17 mouse cellular contexts compared by ENCODE assay signal in the genomic region with DNA sequence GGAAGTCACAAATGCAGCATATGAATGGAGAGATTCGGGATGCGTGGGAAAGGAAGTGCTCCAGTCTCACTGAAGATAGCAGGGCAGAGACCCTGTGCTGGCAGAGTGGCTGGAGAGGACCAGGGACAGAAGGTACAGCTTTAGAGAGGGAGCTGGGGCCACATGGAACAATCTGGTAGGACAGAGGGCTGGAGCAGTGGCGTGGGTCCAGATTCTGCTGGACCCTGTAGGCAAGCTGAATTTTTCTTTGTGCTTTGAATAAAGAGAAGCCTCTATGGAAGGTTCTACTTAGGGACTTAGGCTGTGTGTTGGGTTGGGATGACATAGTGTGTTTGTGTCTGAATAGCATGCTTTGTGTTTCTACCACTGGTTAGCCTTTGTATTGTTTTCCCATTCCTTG. TPM values are rescaled to one million over a fixed set of nuclear protein-coding genes. Genes with fewer than 3 reads are reported as not detected.
A peak's percentile ranks its signal among the peaks of the same experiment; 100 is the strongest.
DNase-seq lines count a peak whose midpoint lies in the region; ATAC-seq and TF ChIP-seq lines count a peak whose summit lies in the region.
"Had no signal": no experiment of that assay in that cellular context is flagged by ENCODE, and none has a peak within 500 bp of the region (broad histone marks: within the 10 kb centered on the region; RNA-seq: fewer than 3 reads in every experiment).

No protein-coding gene starts in this region.

- no peak for ATAC-seq in midbrain, embryonic 13.5 days
- ATAC-seq in midbrain, postnatal 0 days (ENCODE audit: low FRiP score) = no peak
- no peak for ATAC-seq in hindbrain, postnatal 0 days

- no peaks in the 10 kb centered on the region for H3K36me3 ChIP-seq in midbrain, embryonic 13.5 days
- no peaks in the 10 kb centered on the region for H3K36me3 ChIP-seq in midbrain, postnatal 0 days (ENCODE audit: insufficient read depth, low read length)
- no peaks in the 10 kb centered on the region for H3K36me3 ChIP-seq in hindbrain, postnatal 0 days (ENCODE audit: insufficient read depth, low read length)
- H3K36me3 ChIP-seq: forebrain, embryonic 12.5 days; heart, embryonic 13.5 days had no signal

- peak; percentile 21 to 39 for DNase-seq in cerebellum, postnatal 14 days
- no peak for DNase-seq in cerebellum, adult 9-10 months
- DNase-seq in layer of hippocampus, adult 8-10 months (ENCODE audit: low spot score in 2 of 2) = peak; percentile 11 to 19
- DNase-seq in layer of hippocampus, postnatal 14 days (ENCODE audit: low spot score in 2 of 2) = no peak
- DNase-seq in midbrain, postnatal 0 days (ENCODE audit: low spot score) = no peak
- DNase-seq in hindbrain, postnatal 0 days (ENCODE audit: low spot score) = no peak
- DNase-seq in lung, postnatal 25 days (ENCODE audit: low spot score) = no peak
- DNase-seq: adrenal gland, postnatal 36 days; cerebellum, adult 18-20 months; gastrocnemius, postnatal 36 days; lung, adult 2 months; right cerebral cortex, postnatal 25 days; thymus, postnatal 36 days had no signal

- no peak for TF ChIP-seq CTCF in midbrain, postnatal 0 days (IDR thresholded peaks at IDR 0.05)
- no peak for TF ChIP-seq CTCF in hindbrain, postnatal 0 days (IDR thresholded peaks at IDR 0.05; ENCODE audit: low read depth)

- peak overlapping the region; percentile 15; the same call in 1 of the 2 replicates for H3K4me2 ChIP-seq in midbrain, embryonic 13.5 days (replicated peaks)
- no peak overlapping the region for H3K4me2 ChIP-seq in midbrain, postnatal 0 days (ENCODE audit: low read depth, low read length, poor library complexity, severe bottlenecking)
- H3K4me2 ChIP-seq in hindbrain, postnatal 0 days (ENCODE audit: low read depth, low read length) = peak overlapping the region; percentile 85

- H3K27me3 ChIP-seq in midbrain, embryonic 13.5 days = no peaks in the 10 kb centered on the region
- H3K27me3 ChIP-seq in midbrain, postnatal 0 days (ENCODE audit: insufficient read depth, low read length) = no peaks in the 10 kb centered on the region
- no peaks in the 10 kb centered on the region for H3K27me3 ChIP-seq in hindbrain, postnatal 0 days (ENCODE audit: insufficient read depth, low read length)
- H3K27me3 ChIP-seq: forebrain, embryonic 12.5 days; heart, embryonic 13.5 days had no signal

- H3K4me1 ChIP-seq in midbrain, embryonic 13.5 days (replicated peaks) = peaks cover 25% of the 10 kb centered on the region
- H3K4me1 ChIP-seq in midbrain, postnatal 0 days (ENCODE audit: insufficient read depth, low read length) = 0 out of 2 replicates have a peak, but pooled peaks cover 3% of the 10 kb centered on the region
- H3K4me1 ChIP-seq in hindbrain, postnatal 0 days (ENCODE audit: insufficient read depth, low read length) = no peaks in the 10 kb centered on the region

- H3K27ac ChIP-seq in midbrain, embryonic 13.5 days = no peak overlapping the region
- H3K27ac ChIP-seq in midbrain, postnatal 0 days (ENCODE audit: low read depth, low read length) = no peak overlapping the region
- no peak overlapping the region for H3K27ac ChIP-seq in hindbrain, postnatal 0 days
- H3K27ac ChIP-seq: forebrain, embryonic 12.5 days; heart, embryonic 13.5 days had no signal

- 87% methylated on average over 3 of the region's 3 CpGs for WGBS in midbrain, embryonic 13.5 days
- WGBS in midbrain, postnatal 0 days = 79% methylated on average over 3 of the region's 3 CpGs
- 68% methylated on average over 3 of the region's 3 CpGs for WGBS in hindbrain, postnatal 0 days

- H3K9ac ChIP-seq in midbrain, embryonic 13.5 days (replicated peaks) = no peak overlapping the region
- no peak overlapping the region for H3K9ac ChIP-seq in midbrain, postnatal 0 days (replicated peaks; ENCODE audit: low read length, poor library complexity, severe bottlenecking)
- H3K9ac ChIP-seq in hindbrain, postnatal 0 days (replicated peaks; ENCODE audit: low read length) = no peak overlapping the region
- H3K9ac ChIP-seq: forebrain, embryonic 12.5 days; heart, embryonic 13.5 days had no signal

- H3K9me3 ChIP-seq in midbrain, embryonic 13.5 days = no peaks in the 10 kb centered on the region
- no peaks in the 10 kb centered on the region for H3K9me3 ChIP-seq in midbrain, postnatal 0 days (ENCODE audit: low read length)
- H3K9me3 ChIP-seq in hindbrain, postnatal 0 days (ENCODE audit: low read length) = no peaks in the 10 kb centered on the region
- H3K9me3 ChIP-seq: forebrain, embryonic 12.5 days; heart, embryonic 13.5 days had no signal

- H3K4me3 ChIP-seq in midbrain, embryonic 13.5 days (replicated peaks) = no peak overlapping the region
- no peak overlapping the region for H3K4me3 ChIP-seq in midbrain, postnatal 0 days (ENCODE audit: low read depth, low read length)
- H3K4me3 ChIP-seq in hindbrain, postnatal 0 days (ENCODE audit: low read length) = no peak overlapping the region
- H3K4me3 ChIP-seq: forebrain, embryonic 12.5 days had no signal

RNA-seq across cellular contexts. Expression of a gene that starts 1.9 kb away (rescaled TPM):
- 10 to 100 TPM; 25.6 to 31.1 (median 27.2) TPM for total RNA-seq in layer of hippocampus, adult 8-10 months (2022)
- total RNA-seq in layer of hippocampus, postnatal 14 days (2021) = 10 to 100 TPM; 24.7 to 25.9 TPM
- 43.2 and 45.5 TPM in 2 replicates for polyA plus RNA-seq in midbrain, embryonic 13.5 days (2015; fragmentation: Nextera tagmentation; extraction: Ambion mirVana)
- 45.7 and 52.5 TPM in 2 replicates for total RNA-seq in midbrain, postnatal 0 days (2014; rRNA removed)
- polyA plus RNA-seq in midbrain, postnatal 0 days (2015; fragmentation: Nextera tagmentation; extraction: Ambion mirVana) = 33.3 and 33.5 TPM in 2 replicates
- total RNA-seq in hindbrain, postnatal 0 days (2014; rRNA removed) = 37.2 and 40.0 TPM in 2 replicates
- polyA plus RNA-seq in hindbrain, postnatal 0 days (2015; fragmentation: Nextera tagmentation; extraction: Ambion mirVana) = 29.6 and 33.2 TPM in 2 replicates

RNA-seq across cellular contexts. Expression of a gene that starts 35.1 kb away (rescaled TPM):
- total RNA-seq in layer of hippocampus, adult 8-10 months (2022) = 1 to 10 TPM; 7.3 to 8.6 (median 7.9) TPM
- 10 to 100 TPM in 1 of 2 experiments, 1 to 10 TPM in 1; 9.9 to 11.8 TPM for total RNA-seq in layer of hippocampus, postnatal 14 days (2021)
- polyA plus RNA-seq in midbrain, embryonic 13.5 days (2015; fragmentation: Nextera tagmentation; extraction: Ambion mirVana) = 1.8 and 2.3 TPM in 2 replicates
- total RNA-seq in midbrain, postnatal 0 days (2014; rRNA removed) = 6.3 and 6.6 TPM in 2 replicates
- polyA plus RNA-seq in midbrain, postnatal 0 days (2015; fragmentation: Nextera tagmentation; extraction: Ambion mirVana) = 4.3 and 6.5 TPM in 2 replicates
- total RNA-seq in hindbrain, postnatal 0 days (2014; rRNA removed) = 13.5 and 14.6 TPM in 2 replicates
- 22.7 and 27.7 TPM in 2 replicates for polyA plus RNA-seq in hindbrain, postnatal 0 days (2015; fragmentation: Nextera tagmentation; extraction: Ambion mirVana)
- total RNA-seq: adrenal gland, postnatal 36 days; neutrophil, adult 5-6 weeks had no signal

Comparison
In these comparisons a context has a peak if more than half of its experiments do, and no peak if none do; other contexts are left out.
1. DNase-seq: peak in cerebellum, postnatal 14 days (2 of 2) and layer of hippocampus, adult 8-10 months (2 of 2); none in cerebellum, adult 9-10 months (single experiment), layer of hippocampus, postnatal 14 days (0 of 2), midbrain, postnatal 0 days (single experiment), hindbrain, postnatal 0 days (single experiment) and lung, postnatal 25 days (single experiment).